Mouse (Mus musculus) lung, adult 18-20 months (tissue): ENCODE results near the gene Hoxc9.

Source experiments
- DNase-seq, 2 experiments: peaks; one replicate each; pipeline ENCODE4 v3.0.0; 2022; ENCODE audit warnings: mixed read lengths in 2 of 2

The Hoxc9 gene

GRCm38 (mm10) chr15:103001370-103001769, 25.1 kb downstream of the Hoxc9 start:
- DNase-seq = no peak

- no peak for DNase-seq
Measured at GRCm38 (mm10) chr15:103002156-103002555, 25.9 kb downstream of the Hoxc9 start.

- no peak for DNase-seq
Measured at GRCm38 (mm10) chr15:103002821-103003448, 26.7 kb downstream of the Hoxc9 start.

- DNase-seq = no peak
Measured at GRCm38 (mm10) chr15:103005308-103005707, 29.1 kb downstream of the Hoxc9 start.

GRCm38 (mm10) chr15:103005797-103006196, 29.6 kb downstream of the Hoxc9 start:
- no peak for DNase-seq

GRCm38 (mm10) chr15:103006326-103006725, 30.1 kb downstream of the Hoxc9 start:
- DNase-seq = no peak

GRCm38 (mm10) chr15:103009265-103010111, 33.2 kb downstream of the Hoxc9 start:
- no peak for DNase-seq

GRCm38 (mm10) chr15:103010112-103010846, 34.0 kb downstream of the Hoxc9 start:
- DNase-seq = no peak

- DNase-seq = no peak
Measured at GRCm38 (mm10) chr15:103010847-103011555, 34.8 kb downstream of the Hoxc9 start.

- DNase-seq = no peak
Measured at GRCm38 (mm10) chr15:103011928-103012486, 35.8 kb downstream of the Hoxc9 start.

GRCm38 (mm10) chr15:103013238-103013984, 37.2 kb downstream of the Hoxc9 start:
- no peak for DNase-seq

- no peak for DNase-seq
Measured at GRCm38 (mm10) chr15:103014166-103015008, 38.1 kb downstream of the Hoxc9 start.

- DNase-seq = no peak
Measured at GRCm38 (mm10) chr15:103015009-103015399, 38.8 kb downstream of the Hoxc9 start.

- no peak for DNase-seq
Measured at GRCm38 (mm10) chr15:103015406-103016166, 39.3 kb downstream of the Hoxc9 start.

GRCm38 (mm10) chr15:103018636-103019035, 42.4 kb downstream of the Hoxc9 start, which contains the start of gene Hoxc4:
TSS of gene Hoxc4 (plus strand) at chr15:103018934.
- DNase-seq = no peak

- DNase-seq = no peak
Measured at GRCm38 (mm10) chr15:103020899-103021418, 44.7 kb downstream of the Hoxc9 start.

- DNase-seq = no peak
Measured at GRCm38 (mm10) chr15:103021544-103021943, 45.3 kb downstream of the Hoxc9 start.

- DNase-seq = no peak
Measured at GRCm38 (mm10) chr15:103024131-103024530, 47.9 kb downstream of the Hoxc9 start.
